Mouse (Mus musculus) C2C12 (cell line): Measurements from ENCODE around the gene Slc36a3.

ENCODE experiments used
- CEBPB ChIP-seq: IDR thresholded peaks from one replicate; pipeline ENCODE4 v1.6.1; 2011; ENCODE audit warnings: low read depth, mild to moderate bottlenecking, control low read depth, moderate library complexity
- CTCF ChIP-seq: IDR thresholded peaks from one replicate; pipeline ENCODE4 v1.5.1; 2011; ENCODE audit not compliant: control insufficient read depth, insufficient read depth, insufficient read length
- FOSL1 ChIP-seq: IDR thresholded peaks from one replicate; pipeline ENCODE4 v1.8.0; 2011; ENCODE audit warnings: mild to moderate bottlenecking, low read length; ENCODE audit not compliant: poor library complexity, insufficient read depth, severe bottlenecking
- MAX ChIP-seq: IDR thresholded peaks from one replicate; pipeline ENCODE4 v1.6.1; 2011; ENCODE audit warnings: mild to moderate bottlenecking, control low read depth
- MYOD1 ChIP-seq: IDR thresholded peaks from one replicate; pipeline ENCODE4 v1.6.1; 2011; ENCODE audit warnings: low read depth; ENCODE audit not compliant: control insufficient read depth, insufficient read length
- MYOG ChIP-seq: IDR thresholded peaks from one replicate; pipeline ENCODE4 v1.6.1; 2011; ENCODE audit not compliant: control insufficient read depth, insufficient read length; ENCODE audit errors: extremely low read depth
- USF1 ChIP-seq: IDR thresholded peaks from one replicate; pipeline ENCODE4 v1.6.1; 2011; ENCODE audit warnings: low read depth, mild to moderate bottlenecking, control low read depth, moderate library complexity

- no peak for TF ChIP-seq CTCF
- TF ChIP-seq MYOG: no peak
- TF ChIP-seq USF1: no peak
- no peak for TF ChIP-seq MAX
- no peak for TF ChIP-seq CEBPB
- TF ChIP-seq MYOD1: no peak
- no peak for TF ChIP-seq FOSL1
Observed at GRCm38 (mm10) chr11:55184246-55184645, 32.7 kb upstream of the Slc36a3 start.
